Mouse (Mus musculus) neural tube, embryonic 13.5 days (tissue): Measurements from ENCODE around the gene BC017158. TPM values are rescaled to one million over a fixed set of nuclear protein-coding genes. Genes with fewer than 3 reads are reported as not detected.

Experiments
- ATAC-seq: fragments of 200-750 bp; cut with Nextera tagmentation; 2 replicates; pipeline ENCODE4 v1.8.0; 2017; ENCODE audit warnings: low read depth, mild to moderate bottlenecking, moderate TSS enrichment, moderate library complexity
- H3K27ac ChIP-seq: fragments of 300-500 bp; sonication (generic); replicated peaks from 2 replicates; pipeline ENCODE4 v1.5.1; 2015; ENCODE audit warnings: moderate library complexity, mild to moderate bottlenecking, inconsistent platforms
- H3K27me3 ChIP-seq: fragments of 300-500 bp; sonication (generic); 2 replicates; pipeline ENCODE4 v1.6.1; 2015; ENCODE audit warnings: mild to moderate bottlenecking, inconsistent platforms
- H3K36me3 ChIP-seq: fragments of 300-500 bp; sonication (generic); 2 replicates; pipeline ENCODE4 v1.6.1; 2015; ENCODE audit warnings: mild to moderate bottlenecking, inconsistent platforms
- H3K4me1 ChIP-seq: fragments of 300-500 bp; sonication (generic); replicated peaks from 2 replicates; pipeline ENCODE4 v1.6.1; 2015; ENCODE audit warnings: inconsistent platforms
- H3K4me2 ChIP-seq: fragments of 300-500 bp; sonication (generic); 2 replicates; pipeline ENCODE4 v1.6.1; 2015; ENCODE audit warnings: inconsistent platforms, mild to moderate bottlenecking, moderate library complexity
- H3K4me3 ChIP-seq: fragments of 300-500 bp; sonication (generic); 2 replicates; pipeline ENCODE4 v1.5.1; 2015; ENCODE audit warnings: mild to moderate bottlenecking, inconsistent platforms
- H3K9ac ChIP-seq: fragments of 300-500 bp; sonication (generic); 2 replicates; pipeline ENCODE4 v1.6.1; 2015; ENCODE audit warnings: moderate library complexity, mild to moderate bottlenecking, inconsistent platforms
- H3K9me3 ChIP-seq: fragments of 300-500 bp; sonication (generic); 2 replicates; pipeline ENCODE4 v1.6.1; 2016; ENCODE audit warnings: inconsistent platforms
- WGBS: fragments of 180-500 bp; shearing (Covaris S2); methylation state at CpG from one replicate; pipeline ENCODE4 v1.1.7; 2015; 5-methylcytosine and 5-hydroxymethylcytosine counted together
- microRNA-seq: library from miRNA; unstranded; fragments of <30 nt; microRNA quantifications from one replicate; pipeline ENCODE4, GENCODE M21; 2016
- polyA plus RNA-seq: library from polyadenylated mRNA; unstranded; fragments of >200 nt; fragmentation: Nextera tagmentation; extraction: Ambion mirVana; gene quantifications from 2 replicates; pipeline ENCODE4 v1.2.1, GENCODE M21; 2015

BC017158 gene
- polyA plus RNA-seq, 1 experiment from 2014 or later = 19.7 TPM

- ATAC-seq = peak; percentile 95
- Histone ChIP-seq H3K36me3 (peaks cover 41% of the 10 kb centered on the region), H3K9me3 (no peaks in the 10 kb centered on the region), H3K4me3 (peak within 1 kb of the TSS; percentile 71), H3K4me2 (peak within 1 kb of the TSS; percentile 95), H3K27ac (peak within 1 kb of the TSS; percentile 98), H3K4me1 (peaks cover 36% of the 10 kb centered on the region), H3K27me3 (no peaks in the 10 kb centered on the region), H3K9ac (peak within 1 kb of the TSS; percentile 81)
- WGBS = under 1% methylated on average over 72 of the region's 72 CpGs
Observed at GRCm38 (mm10) chr7:128237927-128238778, 59.8 kb downstream of the BC017158 start, which contains the start of gene 9130023H24Rik. Gene 9130023H24Rik, minus strand, starts transcription at chr7:128238031.

DNA sequence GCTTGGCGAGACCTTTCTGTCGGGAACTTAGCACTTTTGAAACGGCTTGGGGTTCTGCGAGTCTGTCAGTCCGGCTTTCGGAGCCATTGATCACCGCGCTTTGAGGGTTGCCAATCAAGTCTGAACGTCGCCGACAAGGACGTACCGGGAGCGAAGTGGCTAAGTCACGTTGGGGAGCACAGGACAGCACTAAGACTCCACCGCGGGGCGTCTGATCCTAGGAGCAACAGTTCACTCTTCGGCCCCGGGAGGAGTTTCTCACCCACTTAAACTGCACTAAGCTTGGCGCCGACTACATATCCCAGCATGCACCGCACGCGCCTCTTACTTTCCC, 60.4 kb downstream of the BC017158 start:
- WGBS = under 1% methylated on average over 25 of the region's 25 CpGs
- Histone ChIP-seq H3K4me3 (peak overlapping the region; percentile 71), H3K27me3 (no peaks in the 10 kb centered on the region), H3K27ac (peak overlapping the region; percentile 98), H3K4me1 (peaks cover 41% of the 10 kb centered on the region), H3K4me2 (peak overlapping the region; percentile 95), H3K9ac (peak overlapping the region; percentile 81), H3K36me3 (peaks cover 35% of the 10 kb centered on the region), H3K9me3 (no peaks in the 10 kb centered on the region)
- no peak for ATAC-seq

DNA sequence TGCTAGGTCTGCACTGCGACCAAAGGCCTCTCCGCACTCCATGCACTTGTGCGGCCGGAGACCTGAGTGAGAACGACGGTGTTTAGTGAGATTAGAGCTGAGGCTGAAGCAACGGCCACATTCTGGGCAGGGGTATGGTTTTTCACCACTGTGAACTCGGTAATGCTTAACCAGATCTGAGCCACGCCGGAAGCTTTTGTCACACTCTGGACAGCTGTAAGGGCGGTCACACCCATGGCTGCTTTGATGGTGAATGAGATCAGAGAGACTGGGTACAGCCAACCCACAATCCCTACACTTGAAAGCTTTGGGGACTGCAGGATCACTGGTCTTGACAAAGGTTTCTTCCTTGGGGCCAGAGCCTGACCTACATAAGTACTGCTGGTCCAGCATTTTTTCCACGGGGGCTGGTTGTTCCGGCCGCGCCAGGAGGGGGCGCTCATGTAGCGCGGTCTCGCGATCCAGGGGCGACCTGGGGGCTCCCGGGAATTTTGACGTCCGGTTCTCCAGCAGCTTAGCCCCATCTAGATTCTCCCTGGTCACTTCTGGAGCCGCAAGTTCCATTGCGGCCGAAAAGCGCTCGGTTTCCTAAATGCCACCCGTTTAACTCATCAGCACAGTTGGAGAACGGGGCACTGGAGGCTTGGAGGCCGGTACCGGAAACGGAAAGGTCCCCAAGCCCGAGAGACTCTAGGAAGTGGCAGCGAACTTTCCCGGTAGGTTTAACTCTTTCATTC, 60.9 kb downstream of the BC017158 start, which contains the start of gene Armc5:
TSS of gene Armc5 (plus strand) at position 487 of the 737 bp plus-strand sequence.
- Histone ChIP-seq H3K4me1 (peaks cover 46% of the 10 kb centered on the region), H3K9me3 (no peaks in the 10 kb centered on the region), H3K9ac (peak within 1 kb of the TSS; percentile 81), H3K27me3 (no peaks in the 10 kb centered on the region), H3K27ac (peak within 1 kb of the TSS; percentile 98), H3K36me3 (peaks cover 30% of the 10 kb centered on the region), H3K4me2 (peak within 1 kb of the TSS; percentile 95), H3K4me3 (peak within 1 kb of the TSS; percentile 71)
- peak; percentile 15; the same call in 1 of the 2 replicates for ATAC-seq
- 26% methylated on average over 37 of the region's 37 CpGs for WGBS

DNA sequence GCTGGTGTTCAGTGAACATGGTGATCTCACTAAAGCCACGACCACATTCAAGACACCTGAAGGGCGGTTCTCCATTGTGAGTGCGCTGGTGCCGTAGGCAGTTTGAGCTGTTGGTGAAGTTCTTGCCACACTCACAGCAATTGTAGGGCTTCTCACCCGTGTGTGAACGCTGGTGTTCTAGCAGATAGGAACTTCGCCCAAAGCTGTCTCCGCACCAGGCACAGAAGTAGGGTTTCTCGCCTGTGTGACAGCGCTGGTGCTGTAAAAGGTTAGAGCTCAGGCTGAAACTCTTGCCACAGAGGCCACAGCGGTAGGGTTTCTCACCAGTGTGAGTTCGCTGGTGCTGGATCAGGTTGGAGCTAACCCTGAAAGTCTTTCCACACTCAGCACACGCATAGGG, 61.5 kb downstream of the BC017158 start:
- Histone ChIP-seq H3K4me2 (peak overlapping the region; percentile 95), H3K9me3 (no peaks in the 10 kb centered on the region), H3K27me3 (no peaks in the 10 kb centered on the region), H3K36me3 (peaks cover 25% of the 10 kb centered on the region), H3K27ac (no peak overlapping the region), H3K4me3 (peak overlapping the region; percentile 71; the same call in 1 of the 2 replicates), H3K4me1 (peaks cover 46% of the 10 kb centered on the region), H3K9ac (peak overlapping the region; percentile 81)
- ATAC-seq = no peak
- WGBS = 96% methylated on average over 13 of the region's 13 CpGs

DNA sequence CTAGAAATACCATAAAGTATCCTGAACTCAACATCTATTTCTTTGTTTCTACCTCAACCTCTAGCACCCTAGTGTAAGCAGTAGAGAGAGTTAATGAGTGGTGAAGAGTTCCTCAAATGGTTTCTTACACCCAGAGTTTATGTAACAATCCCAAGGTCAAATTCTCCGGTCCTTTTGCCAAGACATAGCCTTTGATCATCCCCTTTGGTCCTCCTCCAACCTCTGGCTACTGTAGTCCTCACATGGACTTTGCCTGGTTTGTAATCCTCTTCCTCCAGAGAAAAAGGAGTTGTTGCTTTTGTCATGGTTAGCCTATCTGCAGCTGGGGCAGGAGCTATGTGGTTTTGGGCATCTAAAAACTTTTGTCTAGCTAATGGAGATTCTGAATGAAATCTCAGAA, 62.5 kb downstream of the BC017158 start:
- Histone ChIP-seq H3K4me1 (peaks cover 37% of the 10 kb centered on the region), H3K27me3 (no peaks in the 10 kb centered on the region), H3K4me2 (no peak overlapping the region), H3K27ac (no peak overlapping the region), H3K36me3 (peaks cover 16% of the 10 kb centered on the region), H3K9ac (no peak overlapping the region), H3K4me3 (no peak overlapping the region), H3K9me3 (no peaks in the 10 kb centered on the region)
- 89% methylated on average over 1 of the region's 1 CpGs for WGBS
- ATAC-seq = no peak

- Histone ChIP-seq H3K4me1 (peaks cover 32% of the 10 kb centered on the region), H3K27me3 (no peaks in the 10 kb centered on the region), H3K9ac (no peak overlapping the region), H3K9me3 (no peaks in the 10 kb centered on the region), H3K36me3 (peaks cover 10% of the 10 kb centered on the region), H3K4me3 (no peak overlapping the region), H3K27ac (no peak overlapping the region), H3K4me2 (no peak overlapping the region)
- no peak for ATAC-seq
- 93% methylated on average over 2 of the region's 2 CpGs for WGBS
Observed at GRCm38 (mm10) chr7:128234796-128235195, 63.2 kb downstream of the BC017158 start.

DNA sequence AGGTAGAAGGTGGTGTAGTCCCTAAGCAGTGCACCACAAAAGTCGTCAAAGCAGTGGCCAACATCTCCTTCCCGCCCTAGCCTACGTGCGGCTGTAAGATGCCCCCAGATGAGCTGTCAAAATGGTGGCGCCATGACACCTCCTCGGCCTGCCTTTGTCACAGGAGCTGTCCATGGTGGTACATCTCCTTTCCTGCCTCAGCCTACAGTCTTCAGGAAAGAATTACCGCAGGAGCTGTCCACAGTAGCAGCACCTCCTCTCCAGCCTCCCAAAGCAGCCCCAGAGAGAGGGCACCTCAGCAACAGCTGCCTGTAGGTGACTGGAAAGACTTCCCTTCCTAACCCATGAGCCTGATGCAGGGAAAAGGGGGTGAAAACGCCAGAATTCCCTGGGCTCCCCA, 66.2 kb downstream of the BC017158 start:
- no peak for ATAC-seq
- H3K9me3 ChIP-seq = no peaks in the 10 kb centered on the region
- H3K9ac ChIP-seq = no peak overlapping the region
- peaks cover 13% of the 10 kb centered on the region for H3K4me1 ChIP-seq
- H3K27me3 ChIP-seq = no peaks in the 10 kb centered on the region
- H3K27ac ChIP-seq = no peak overlapping the region
- WGBS = 47% methylated on average over 8 of the region's 8 CpGs
- no peak overlapping the region for H3K4me3 ChIP-seq
- no peak overlapping the region for H3K4me2 ChIP-seq
- peaks cover 10% of the 10 kb centered on the region; the same call in 1 of the 2 replicates for H3K36me3 ChIP-seq

Small RNA genes lying within 50 kb of the gene (microRNA-seq; reads per million reads assigned to microRNA genes)
- not detected for gene Mir3103

Other genes with a start within 250 kb of the BC017158 start
- gene Itgam, start 235.5 kb downstream of the BC017158 start, polyA plus RNA-seq = 0.98 and 1.0 TPM in 2 replicates
- gene Gm49368, start 235.5 kb downstream of the BC017158 start, polyA plus RNA-seq = not detected in 2 replicates
- gene Itgax, start 168.6 kb downstream of the BC017158 start, polyA plus RNA-seq = 0.11 TPM in 1 of 2 replicates, not detected in the other
- gene Itgad, start 143.8 kb downstream of the BC017158 start, polyA plus RNA-seq = not detected in 2 replicates
- gene Cox6a2, start 91.8 kb downstream of the BC017158 start, polyA plus RNA-seq = 2.1 and 3.8 TPM in 2 replicates
- gene Armc5, start 60.8 kb downstream of the BC017158 start, polyA plus RNA-seq = 12.7 and 14.6 TPM in 2 replicates
- gene 9130023H24Rik, start 60.1 kb downstream of the BC017158 start, polyA plus RNA-seq = 9.4 and 9.8 TPM in 2 replicates
- gene Tgfb1i1, start 51.4 kb downstream of the BC017158 start, polyA plus RNA-seq = 33.4 and 37.0 TPM in 2 replicates
- gene Slc5a2, start 32.5 kb downstream of the BC017158 start, polyA plus RNA-seq = not detected in 2 replicates
- gene Rgs10, start 120.6 kb upstream of the BC017158 start, polyA plus RNA-seq = 48.6 and 54.8 TPM in 2 replicates
- gene Tial1, start 163.5 kb upstream of the BC017158 start, polyA plus RNA-seq = 32.2 and 34.3 TPM in 2 replicates
- gene Bag3, start 225.4 kb upstream of the BC017158 start, polyA plus RNA-seq = 3.2 and 3.6 TPM in 2 replicates